Mouse (Mus musculus): ENCODE measurements around the gene Specc1. TPM values are rescaled to one million over a fixed set of nuclear protein-coding genes. Genes with fewer than 3 reads are reported as not detected.

The Specc1 gene
- polyA plus RNA-seq, 1 experiment from 2014 or later = 10.2 TPM

GRCm38 (mm10) chr11:62020898-62021297, 64.3 kb downstream of the Specc1 start:
- WGBS = 94% methylated on average over 1 of the region's 1 CpGs
- no peak overlapping the region for H3K27ac ChIP-seq (replicated peaks)
- ATAC-seq (ENCODE audit: low read depth) = no peak
- no peaks in the 10 kb centered on the region for H3K36me3 ChIP-seq
- H3K27me3 ChIP-seq = no peaks in the 10 kb centered on the region
- H3K4me2 ChIP-seq = no peak overlapping the region
- no peaks in the 10 kb centered on the region for H3K9me3 ChIP-seq
- peaks cover 11% of the 10 kb centered on the region for H3K4me1 ChIP-seq (replicated peaks)
- no peak overlapping the region for H3K9ac ChIP-seq
- H3K4me3 ChIP-seq = no peak overlapping the region

GRCm38 (mm10) chr11:62022105-62022504, 65.5 kb downstream of the Specc1 start:
- Histone ChIP-seq H3K27me3 (no peaks in the 10 kb centered on the region), H3K4me1 (replicated peaks) (peaks cover 19% of the 10 kb centered on the region), H3K36me3 (no peaks in the 10 kb centered on the region), H3K9me3 (no peaks in the 10 kb centered on the region), H3K9ac (no peak overlapping the region), H3K4me3 (no peak overlapping the region), H3K27ac (replicated peaks) (no peak overlapping the region), H3K4me2 (no peak overlapping the region)
- no peak for ATAC-seq (ENCODE audit: low read depth)
- WGBS = 91% methylated on average over 3 of the region's 3 CpGs

- no peak overlapping the region for H3K4me2 ChIP-seq
- ATAC-seq (ENCODE audit: low read depth) = no peak
- WGBS = 80% methylated on average over 8 of the region's 8 CpGs
- H3K27ac ChIP-seq (replicated peaks) = 0 out of 2 replicates have a peak overlapping the region, but pooled peaks have one; percentile 10
- no peak overlapping the region for H3K9ac ChIP-seq
- H3K9me3 ChIP-seq = no peaks in the 10 kb centered on the region
- H3K4me1 ChIP-seq (replicated peaks) = peaks cover 19% of the 10 kb centered on the region
- no peak overlapping the region for H3K4me3 ChIP-seq
- H3K36me3 ChIP-seq = no peaks in the 10 kb centered on the region
- no peaks in the 10 kb centered on the region for H3K27me3 ChIP-seq
These were observed 66.3 kb downstream of the Specc1 start for GRCm38 (mm10) chr11:62022718-62023493.

- ATAC-seq (ENCODE audit: low read depth) = no peak
- Histone ChIP-seq H3K4me3 (no peak overlapping the region), H3K4me2 (no peak overlapping the region), H3K27me3 (no peaks in the 10 kb centered on the region), H3K27ac (replicated peaks) (0 out of 2 replicates have a peak overlapping the region, but pooled peaks have one; percentile 10), H3K4me1 (replicated peaks) (peaks cover 19% of the 10 kb centered on the region), H3K36me3 (no peaks in the 10 kb centered on the region), H3K9ac (no peak overlapping the region), H3K9me3 (no peaks in the 10 kb centered on the region)
- 83% methylated on average over 12 of the region's 12 CpGs for WGBS
These were observed 67.1 kb downstream of the Specc1 start for GRCm38 (mm10) chr11:62023494-62024233.

- H3K4me2 ChIP-seq = no peak overlapping the region
These were observed 67.7 kb downstream of the Specc1 start for GRCm38 (mm10) chr11:62024234-62024601.

GRCm38 (mm10) chr11:62024952-62025351, 68.4 kb downstream of the Specc1 start:
- WGBS = 70% methylated on average over 5 of the region's 5 CpGs
- no peaks in the 10 kb centered on the region for H3K36me3 ChIP-seq
- no peaks in the 10 kb centered on the region for H3K27me3 ChIP-seq
- no peak for ATAC-seq (ENCODE audit: low read depth)
- peaks cover 19% of the 10 kb centered on the region for H3K4me1 ChIP-seq (replicated peaks)
- H3K27ac ChIP-seq (replicated peaks) = no peak overlapping the region
- H3K9ac ChIP-seq = no peak overlapping the region
- H3K4me2 ChIP-seq = no peak overlapping the region
- H3K4me3 ChIP-seq = no peak overlapping the region
- H3K9me3 ChIP-seq = no peaks in the 10 kb centered on the region

More at GRCm38 (mm10) chr11:62024234-62024601, 67.7 kb downstream of the Specc1 start:
- 0 out of 2 replicates have a peak overlapping the region, but pooled peaks have one; percentile 6 for H3K9ac ChIP-seq
- H3K27ac ChIP-seq (replicated peaks) = 0 out of 2 replicates have a peak overlapping the region, but pooled peaks have one; percentile 10
- no peaks in the 10 kb centered on the region for H3K36me3 ChIP-seq
- H3K4me3 ChIP-seq = no peak overlapping the region
- H3K27me3 ChIP-seq = no peaks in the 10 kb centered on the region
- H3K9me3 ChIP-seq = no peaks in the 10 kb centered on the region
- no peak for ATAC-seq (ENCODE audit: low read depth)
- 32% methylated on average over 8 of the region's 8 CpGs for WGBS
- peaks cover 19% of the 10 kb centered on the region for H3K4me1 ChIP-seq (replicated peaks)

- Histone ChIP-seq H3K9me3 (no peaks in the 10 kb centered on the region), H3K27ac (replicated peaks) (no peak overlapping the region), H3K27me3 (no peaks in the 10 kb centered on the region), H3K36me3 (no peaks in the 10 kb centered on the region), H3K4me2 (no peak overlapping the region), H3K4me1 (replicated peaks) (peaks cover 19% of the 10 kb centered on the region), H3K4me3 (no peak overlapping the region), H3K9ac (no peak overlapping the region)
- 88% methylated on average over 2 of the region's 2 CpGs for WGBS
- ATAC-seq (ENCODE audit: low read depth) = no peak
These were observed 69.2 kb downstream of the Specc1 start for GRCm38 (mm10) chr11:62025770-62026169.

- Histone ChIP-seq H3K4me3 (no peak overlapping the region), H3K4me2 (no peak overlapping the region), H3K27ac (replicated peaks) (no peak overlapping the region), H3K4me1 (replicated peaks) (peaks cover 19% of the 10 kb centered on the region), H3K36me3 (no peaks in the 10 kb centered on the region), H3K9ac (no peak overlapping the region), H3K27me3 (no peaks in the 10 kb centered on the region), H3K9me3 (no peaks in the 10 kb centered on the region)
- ATAC-seq (ENCODE audit: low read depth) = no peak
- WGBS = 72% methylated on average over 4 of the region's 4 CpGs
These were observed 69.8 kb downstream of the Specc1 start for GRCm38 (mm10) chr11:62026345-62026815.

- H3K9ac ChIP-seq = no peak overlapping the region
- no peak overlapping the region for H3K27ac ChIP-seq (replicated peaks)
- no peaks in the 10 kb centered on the region for H3K9me3 ChIP-seq
- no peaks in the 10 kb centered on the region for H3K27me3 ChIP-seq
- H3K4me1 ChIP-seq (replicated peaks) = peaks cover 19% of the 10 kb centered on the region
- no peaks in the 10 kb centered on the region for H3K36me3 ChIP-seq
- ATAC-seq (ENCODE audit: low read depth) = no peak
- H3K4me3 ChIP-seq = no peak overlapping the region
- no peak overlapping the region for H3K4me2 ChIP-seq
- 82% methylated on average over 6 of the region's 6 CpGs for WGBS
These were observed 70.7 kb downstream of the Specc1 start for GRCm38 (mm10) chr11:62027271-62027670.

GRCm38 (mm10) chr11:62027705-62028104, 71.1 kb downstream of the Specc1 start:
- ATAC-seq (ENCODE audit: low read depth) = no peak
- Histone ChIP-seq H3K4me3 (no peak overlapping the region), H3K4me2 (no peak overlapping the region), H3K27ac (replicated peaks) (no peak overlapping the region), H3K27me3 (no peaks in the 10 kb centered on the region), H3K9ac (no peak overlapping the region), H3K36me3 (no peaks in the 10 kb centered on the region), H3K4me1 (replicated peaks) (peaks cover 19% of the 10 kb centered on the region), H3K9me3 (no peaks in the 10 kb centered on the region)
- 73% methylated on average over 2 of the region's 2 CpGs for WGBS

- Histone ChIP-seq H3K36me3 (no peaks in the 10 kb centered on the region), H3K4me3 (no peak overlapping the region), H3K4me1 (replicated peaks) (peaks cover 12% of the 10 kb centered on the region), H3K27ac (replicated peaks) (no peak overlapping the region), H3K27me3 (no peaks in the 10 kb centered on the region), H3K4me2 (no peak overlapping the region), H3K9me3 (no peaks in the 10 kb centered on the region), H3K9ac (no peak overlapping the region)
- WGBS = 86% methylated on average over 9 of the region's 9 CpGs
- no peak for ATAC-seq (ENCODE audit: low read depth)
These were observed 72.6 kb downstream of the Specc1 start for GRCm38 (mm10) chr11:62029171-62029570.

- no peak overlapping the region for H3K4me3 ChIP-seq
- no peaks in the 10 kb centered on the region for H3K27me3 ChIP-seq
- no peak overlapping the region for H3K27ac ChIP-seq (replicated peaks)
- no peaks in the 10 kb centered on the region for H3K36me3 ChIP-seq
- no peak for ATAC-seq (ENCODE audit: low read depth)
- no peaks in the 10 kb centered on the region for H3K9me3 ChIP-seq
- no peak overlapping the region for H3K4me2 ChIP-seq
- H3K9ac ChIP-seq = no peak overlapping the region
- H3K4me1 ChIP-seq (replicated peaks) = no peaks in the 10 kb centered on the region; the same call in 1 of the 2 replicates
- 56% methylated on average over 6 of the region's 6 CpGs for WGBS
These were observed 78.0 kb downstream of the Specc1 start for GRCm38 (mm10) chr11:62034564-62034963.
